Mouse (Mus musculus): ENCODE measurements around the gene Sox18. TPM values are rescaled to one million over a fixed set of nuclear protein-coding genes. Genes with fewer than 3 reads are reported as not detected.
A peak's percentile ranks its signal among the peaks of the same experiment; 100 is the strongest.

The Sox18 gene
- polyA plus RNA-seq, 1 experiment from 2014 or later = 65.2 TPM

DNA sequence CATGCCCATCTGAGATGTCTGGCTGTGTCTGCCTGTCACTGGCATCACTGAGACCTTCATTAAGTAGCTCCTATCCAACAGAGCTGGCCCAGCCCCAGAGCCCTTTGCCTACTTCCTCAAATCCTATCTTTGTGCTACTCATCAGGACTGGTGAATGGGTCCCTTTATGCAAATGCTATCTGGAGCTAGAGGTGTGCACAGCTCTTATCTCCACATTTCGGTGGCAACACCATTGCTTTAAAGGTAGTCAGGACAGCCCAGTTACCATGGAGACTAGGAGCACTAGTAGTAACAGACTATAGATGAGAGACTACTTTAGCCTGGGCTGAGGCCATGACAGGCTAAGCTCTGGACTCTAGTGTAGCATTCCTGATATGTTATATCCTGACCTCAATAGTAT lies 13.3 kb upstream of the Sox18 start:
- no peak overlapping the region for H3K27ac ChIP-seq (ENCODE audit: low read length)
- WGBS = 90% methylated on average over 1 of the region's 1 CpGs

DNA sequence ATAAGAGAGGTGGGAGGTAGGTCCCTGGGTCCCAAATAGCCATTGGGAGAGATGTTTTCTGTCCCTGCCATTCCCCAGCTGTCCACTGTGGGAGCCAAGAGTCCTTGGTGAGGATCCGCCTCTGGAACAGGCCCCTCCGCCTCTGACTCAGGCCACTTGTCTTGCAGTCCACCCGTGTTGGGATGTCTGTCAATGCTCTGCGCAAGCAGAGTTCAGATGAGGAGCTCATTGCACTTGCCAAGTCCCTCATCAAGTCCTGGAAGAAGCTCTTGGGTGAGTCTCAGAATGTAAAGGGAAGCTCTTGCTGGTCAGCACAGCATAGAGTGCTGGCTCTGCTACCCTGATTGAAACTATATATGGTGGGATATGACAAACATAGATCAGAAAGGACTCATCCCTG lies 11.9 kb upstream of the Sox18 start:
- no peak overlapping the region for H3K4me2 ChIP-seq (replicated peaks; ENCODE audit: low read depth, low read length)
- H3K4me1 ChIP-seq (ENCODE audit: insufficient read depth, low read length) = peaks cover 14% of the 10 kb centered on the region
- no peaks in the 10 kb centered on the region for H3K27me3 ChIP-seq (ENCODE audit: insufficient read depth, low read length)
- H3K4me3 ChIP-seq (ENCODE audit: low read length) = no peak overlapping the region
- no peak overlapping the region for H3K9ac ChIP-seq (replicated peaks; ENCODE audit: low read length)
- 62% methylated on average over 4 of the region's 4 CpGs for WGBS
- peaks cover 16% of the 10 kb centered on the region for H3K36me3 ChIP-seq (ENCODE audit: insufficient read depth, low read length)
- no peaks in the 10 kb centered on the region for H3K9me3 ChIP-seq (ENCODE audit: low read length)
- H3K27ac ChIP-seq (ENCODE audit: low read length) = no peak overlapping the region
- ATAC-seq (ENCODE audit: low FRiP score, low TSS enrichment) = no peak

More for the DNA sequence above, 13.3 kb upstream of the Sox18 start:
- Histone ChIP-seq H3K9ac (replicated peaks; ENCODE audit: low read length) (no peak overlapping the region), H3K4me2 (replicated peaks; ENCODE audit: low read depth, low read length) (no peak overlapping the region), H3K4me1 (ENCODE audit: insufficient read depth, low read length) (peaks cover 9% of the 10 kb centered on the region), H3K9me3 (ENCODE audit: low read length) (no peaks in the 10 kb centered on the region), H3K27me3 (ENCODE audit: insufficient read depth, low read length) (no peaks in the 10 kb centered on the region), H3K36me3 (ENCODE audit: insufficient read depth, low read length) (peaks cover 27% of the 10 kb centered on the region), H3K4me3 (ENCODE audit: low read length) (no peak overlapping the region)
- ATAC-seq (ENCODE audit: low FRiP score, low TSS enrichment) = no peak

DNA sequence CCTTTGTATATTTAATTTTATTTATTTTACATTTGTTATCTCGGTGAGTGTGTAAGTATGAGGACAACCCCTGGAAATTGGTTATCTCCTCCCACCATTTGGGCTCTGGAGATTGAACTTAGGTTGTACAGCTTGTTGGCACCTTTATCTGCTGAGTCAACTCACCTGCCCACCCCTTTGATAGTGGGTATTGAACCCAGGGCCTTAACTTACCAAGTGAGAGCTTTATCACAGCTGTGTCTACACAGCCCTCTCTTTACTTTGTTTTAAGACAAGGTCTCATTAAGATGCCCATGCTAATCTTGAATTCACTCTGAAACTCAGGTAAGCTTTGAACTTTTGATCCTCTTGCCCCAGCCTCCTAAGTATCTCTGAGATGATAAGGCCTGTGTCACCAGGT lies 10.5 kb upstream of the Sox18 start:
- H3K9me3 ChIP-seq (ENCODE audit: low read length) = no peaks in the 10 kb centered on the region
- no peaks in the 10 kb centered on the region for H3K27me3 ChIP-seq (ENCODE audit: insufficient read depth, low read length)
- ATAC-seq (ENCODE audit: low FRiP score, low TSS enrichment) = no peak
- no peak overlapping the region for H3K9ac ChIP-seq (replicated peaks; ENCODE audit: low read length)
- peaks cover 14% of the 10 kb centered on the region for H3K4me1 ChIP-seq (ENCODE audit: insufficient read depth, low read length)
- peaks cover 7% of the 10 kb centered on the region; the same call in 1 of the 2 replicates for H3K36me3 ChIP-seq (ENCODE audit: insufficient read depth, low read length)
- H3K27ac ChIP-seq (ENCODE audit: low read length) = no peak overlapping the region
- WGBS = 82% methylated on average over 1 of the region's 1 CpGs
- H3K4me3 ChIP-seq (ENCODE audit: low read length) = no peak overlapping the region
- no peak overlapping the region for H3K4me2 ChIP-seq (replicated peaks; ENCODE audit: low read depth, low read length)

DNA sequence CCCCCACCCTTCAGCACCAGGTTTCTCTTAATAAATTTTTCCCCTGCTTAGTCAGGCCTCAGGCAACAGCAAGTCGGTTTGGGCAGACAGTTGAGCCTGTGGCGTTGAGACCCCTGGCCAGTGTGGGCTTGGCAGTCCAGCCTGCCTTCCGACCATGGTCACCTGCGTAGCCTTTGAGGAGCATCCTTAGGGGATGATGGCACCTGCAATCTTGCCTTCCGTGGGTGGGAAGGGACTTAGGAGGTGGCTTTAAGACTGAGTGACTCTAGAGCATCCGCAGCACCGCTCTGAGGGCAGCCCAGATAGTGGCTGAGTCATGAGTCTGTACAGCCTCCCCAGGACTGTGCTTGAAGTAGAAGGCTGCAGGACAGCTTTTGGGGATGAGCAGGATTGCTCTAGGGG lies 9.3 kb upstream of the Sox18 start:
- Histone ChIP-seq H3K4me3 (ENCODE audit: low read length) (peak overlapping the region; percentile 66), H3K4me2 (replicated peaks; ENCODE audit: low read depth, low read length) (peak overlapping the region; percentile 85), H3K4me1 (ENCODE audit: insufficient read depth, low read length) (peaks cover 18% of the 10 kb centered on the region), H3K27me3 (ENCODE audit: insufficient read depth, low read length) (no peaks in the 10 kb centered on the region), H3K36me3 (ENCODE audit: insufficient read depth, low read length) (no peaks in the 10 kb centered on the region), H3K9me3 (ENCODE audit: low read length) (no peaks in the 10 kb centered on the region), H3K9ac (replicated peaks; ENCODE audit: low read length) (peak overlapping the region; percentile 84), H3K27ac (ENCODE audit: low read length) (no peak overlapping the region)
- ATAC-seq (ENCODE audit: low FRiP score, low TSS enrichment) = peak; percentile 37
- WGBS = 12% methylated on average over 7 of the region's 7 CpGs

DNA sequence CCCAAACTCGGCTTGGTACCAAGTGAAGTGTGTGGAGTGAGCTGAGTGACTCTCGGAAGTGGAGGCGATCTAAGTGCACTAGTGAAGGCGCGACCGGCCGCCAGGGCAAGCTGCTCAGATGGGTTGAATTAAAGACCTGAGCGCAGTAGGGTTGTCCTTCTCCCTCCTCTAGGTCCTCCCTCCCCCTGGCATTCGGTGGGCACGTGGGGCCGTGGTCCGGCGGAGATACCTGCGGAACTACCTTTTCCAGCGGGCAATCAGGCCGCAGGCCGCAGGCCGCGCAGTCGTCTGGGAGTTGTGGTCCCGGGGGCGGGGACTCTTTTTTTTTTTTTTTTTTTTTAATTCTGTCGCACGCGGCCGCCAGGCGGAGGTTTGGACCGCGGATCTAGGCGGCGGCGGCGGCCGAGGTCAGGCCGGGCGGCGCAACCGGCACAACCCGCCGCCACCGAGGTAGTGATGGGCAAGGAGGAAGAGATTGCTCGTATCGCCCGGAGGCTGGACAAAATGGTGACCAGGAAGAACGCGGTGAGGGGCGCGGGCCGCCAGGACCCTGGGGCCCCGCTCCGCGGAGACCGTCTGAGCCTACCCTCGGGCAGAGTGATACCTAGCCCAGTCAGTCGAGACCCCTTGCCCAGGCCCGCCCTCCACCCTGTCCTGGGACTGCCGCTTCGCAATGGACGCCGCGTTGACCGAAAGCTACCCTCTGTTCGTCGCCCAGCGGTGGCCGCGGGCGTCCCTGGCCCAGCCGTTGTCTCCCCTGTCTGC lies 8.7 kb upstream of the Sox18 start, which contains the start of gene Tcea2:
Gene Tcea2, plus strand, starts transcription at position 360 of the 765 bp plus-strand sequence.
- Histone ChIP-seq H3K27ac (ENCODE audit: low read length) (peak within 1 kb of the TSS; percentile 77; the same call in 1 of the 2 replicates), H3K9ac (replicated peaks; ENCODE audit: low read length) (peak within 1 kb of the TSS; percentile 84), H3K27me3 (ENCODE audit: insufficient read depth, low read length) (no peaks in the 10 kb centered on the region), H3K9me3 (ENCODE audit: low read length) (no peaks in the 10 kb centered on the region), H3K4me3 (ENCODE audit: low read length) (peak within 1 kb of the TSS; percentile 66), H3K4me2 (replicated peaks; ENCODE audit: low read depth, low read length) (peak within 1 kb of the TSS; percentile 85), H3K36me3 (ENCODE audit: insufficient read depth, low read length) (no peaks in the 10 kb centered on the region), H3K4me1 (ENCODE audit: insufficient read depth, low read length) (peaks cover 23% of the 10 kb centered on the region)
- peak; percentile 58 for ATAC-seq (ENCODE audit: low FRiP score, low TSS enrichment)
- under 1% methylated on average over 65 of the region's 69 CpGs for WGBS

DNA sequence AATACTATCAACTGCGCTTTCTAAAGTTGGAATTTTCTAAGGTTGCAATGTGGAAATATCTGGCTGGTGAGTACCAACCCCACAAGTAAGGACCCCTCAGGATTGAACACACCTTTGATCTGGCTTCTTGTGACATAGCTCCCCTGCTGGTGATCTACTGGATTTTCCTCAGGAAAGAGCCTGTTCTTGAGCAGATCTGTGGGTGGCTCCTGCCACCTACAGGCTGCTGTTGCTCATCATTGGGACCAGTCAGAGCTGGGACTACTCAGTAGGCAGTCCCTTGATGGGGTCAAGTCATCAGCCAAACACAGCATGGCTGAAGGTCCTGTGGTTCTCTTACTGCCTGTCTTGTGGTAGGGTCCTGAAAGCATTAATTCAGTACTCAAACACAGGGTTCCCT lies 7.3 kb upstream of the Sox18 start:
- H3K9ac ChIP-seq (replicated peaks; ENCODE audit: low read length) = no peak overlapping the region
- no peaks in the 10 kb centered on the region for H3K36me3 ChIP-seq (ENCODE audit: insufficient read depth, low read length)
- no peaks in the 10 kb centered on the region for H3K27me3 ChIP-seq (ENCODE audit: insufficient read depth, low read length)
- H3K4me3 ChIP-seq (ENCODE audit: low read length) = no peak overlapping the region
- no peaks in the 10 kb centered on the region for H3K9me3 ChIP-seq (ENCODE audit: low read length)
- ATAC-seq (ENCODE audit: low FRiP score, low TSS enrichment) = peak; percentile 77
- H3K27ac ChIP-seq (ENCODE audit: low read length) = no peak overlapping the region
- WGBS = 51% methylated on average over 1 of the region's 1 CpGs
- no peak overlapping the region for H3K4me2 ChIP-seq (replicated peaks; ENCODE audit: low read depth, low read length)
- peaks cover 27% of the 10 kb centered on the region for H3K4me1 ChIP-seq (ENCODE audit: insufficient read depth, low read length)

DNA sequence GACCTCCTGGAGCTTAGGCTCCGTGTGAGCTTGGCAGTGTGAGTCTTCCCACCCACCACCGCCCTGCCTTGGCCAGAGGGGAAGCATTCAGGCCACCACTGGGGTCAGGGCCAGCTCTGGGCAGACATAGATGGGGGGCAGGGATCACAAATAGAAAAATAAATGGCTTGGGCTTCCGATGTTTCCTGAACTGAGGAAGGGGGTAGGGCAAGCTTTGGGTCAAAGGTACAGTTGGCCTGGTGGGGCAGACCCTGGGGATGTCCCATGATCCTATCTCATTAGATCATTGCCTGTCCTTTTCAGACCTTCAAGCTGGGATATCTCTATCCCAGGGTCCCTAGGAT lies 6.3 kb upstream of the Sox18 start:
- 58% methylated on average over 3 of the region's 3 CpGs for WGBS
- H3K4me3 ChIP-seq (ENCODE audit: low read length) = no peak overlapping the region
- no peak overlapping the region for H3K4me2 ChIP-seq (replicated peaks; ENCODE audit: low read depth, low read length)
- H3K4me1 ChIP-seq (ENCODE audit: insufficient read depth, low read length) = peaks cover 27% of the 10 kb centered on the region
- ATAC-seq (ENCODE audit: low FRiP score, low TSS enrichment) = no peak
- H3K27me3 ChIP-seq (ENCODE audit: insufficient read depth, low read length) = peaks cover 7% of the 10 kb centered on the region
- peak overlapping the region; percentile 63 for H3K27ac ChIP-seq (ENCODE audit: low read length)
- H3K9me3 ChIP-seq (ENCODE audit: low read length) = no peaks in the 10 kb centered on the region
- H3K9ac ChIP-seq (replicated peaks; ENCODE audit: low read length) = 0 out of 2 replicates have a peak overlapping the region, but pooled peaks have one; percentile 22
- no peaks in the 10 kb centered on the region for H3K36me3 ChIP-seq (ENCODE audit: insufficient read depth, low read length)

DNA sequence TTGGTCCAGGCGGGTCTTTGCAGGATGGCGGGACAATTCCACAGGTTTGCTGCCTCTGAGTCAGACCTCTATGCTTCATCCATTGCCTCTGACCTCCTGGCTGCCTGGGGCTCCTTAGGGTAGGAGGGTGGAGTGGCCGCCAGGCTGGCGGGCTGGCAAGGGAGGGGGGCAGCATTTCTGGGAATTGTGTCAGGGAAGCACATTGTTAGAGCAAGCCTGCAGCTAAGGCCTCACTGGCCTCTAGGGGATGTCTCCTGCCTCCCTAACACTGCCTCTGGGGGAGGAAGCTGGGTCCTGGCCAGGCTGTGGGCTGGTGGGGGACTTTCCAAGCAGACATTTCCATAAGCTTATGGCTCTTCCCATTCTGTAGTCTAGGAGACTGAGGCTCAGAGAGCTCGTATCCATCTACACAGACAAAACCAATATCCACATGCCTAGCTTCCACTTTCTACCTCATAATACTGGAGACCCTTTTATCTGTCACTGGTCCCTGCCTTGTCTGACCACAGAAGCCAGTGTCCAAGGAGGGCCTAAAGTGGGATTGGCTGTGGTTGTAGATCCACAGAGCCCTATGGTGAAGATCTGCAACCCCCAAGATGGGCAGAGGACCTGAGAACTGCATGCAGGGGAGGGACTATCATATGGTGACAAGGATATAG lies 5.8 kb upstream of the Sox18 start:
- WGBS = 72% methylated on average over 5 of the region's 5 CpGs

DNA sequence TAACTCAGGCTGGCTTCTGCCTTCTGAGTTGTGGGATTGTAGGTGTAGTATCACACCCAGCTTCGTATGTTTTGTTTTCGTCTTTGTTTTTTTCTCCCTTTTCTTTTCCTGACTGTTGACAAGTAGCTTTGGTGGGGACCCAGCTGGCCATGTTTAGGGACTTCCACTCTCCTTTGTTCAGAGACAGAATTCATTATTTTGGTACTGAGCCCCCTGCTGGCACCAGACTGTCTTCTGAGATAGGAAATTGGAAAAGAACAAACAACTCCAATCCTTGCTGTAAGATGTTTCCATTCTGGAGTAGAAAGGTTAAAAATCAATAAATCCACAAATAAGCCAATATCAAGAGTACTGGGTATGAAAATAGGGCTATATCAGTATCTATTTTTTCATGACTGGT lies 5.0 kb upstream of the Sox18 start:
- Histone ChIP-seq H3K27me3 (ENCODE audit: insufficient read depth, low read length) (peaks cover 20% of the 10 kb centered on the region), H3K9me3 (ENCODE audit: low read length) (no peaks in the 10 kb centered on the region), H3K4me3 (ENCODE audit: low read length) (no peak overlapping the region), H3K36me3 (ENCODE audit: insufficient read depth, low read length) (no peaks in the 10 kb centered on the region), H3K4me2 (replicated peaks; ENCODE audit: low read depth, low read length) (no peak overlapping the region), H3K9ac (replicated peaks; ENCODE audit: low read length) (no peak overlapping the region), H3K4me1 (ENCODE audit: insufficient read depth, low read length) (peaks cover 28% of the 10 kb centered on the region), H3K27ac (ENCODE audit: low read length) (peak overlapping the region; percentile 63)
- WGBS = 62% methylated on average over 2 of the region's 2 CpGs
- no peak for ATAC-seq (ENCODE audit: low FRiP score, low TSS enrichment)

More for the DNA sequence above, 5.8 kb upstream of the Sox18 start:
- peaks cover 12% of the 10 kb centered on the region for H3K27me3 ChIP-seq (ENCODE audit: insufficient read depth, low read length)
- no peak overlapping the region for H3K4me2 ChIP-seq (replicated peaks; ENCODE audit: low read depth, low read length)
- no peak overlapping the region for H3K4me3 ChIP-seq (ENCODE audit: low read length)
- no peaks in the 10 kb centered on the region for H3K9me3 ChIP-seq (ENCODE audit: low read length)
- H3K36me3 ChIP-seq (ENCODE audit: insufficient read depth, low read length) = no peaks in the 10 kb centered on the region
- H3K4me1 ChIP-seq (ENCODE audit: insufficient read depth, low read length) = peaks cover 27% of the 10 kb centered on the region
- H3K9ac ChIP-seq (replicated peaks; ENCODE audit: low read length) = 0 out of 2 replicates have a peak overlapping the region, but pooled peaks have one; percentile 22
- H3K27ac ChIP-seq (ENCODE audit: low read length) = peak overlapping the region; percentile 63
- no peak for ATAC-seq (ENCODE audit: low FRiP score, low TSS enrichment)

DNA sequence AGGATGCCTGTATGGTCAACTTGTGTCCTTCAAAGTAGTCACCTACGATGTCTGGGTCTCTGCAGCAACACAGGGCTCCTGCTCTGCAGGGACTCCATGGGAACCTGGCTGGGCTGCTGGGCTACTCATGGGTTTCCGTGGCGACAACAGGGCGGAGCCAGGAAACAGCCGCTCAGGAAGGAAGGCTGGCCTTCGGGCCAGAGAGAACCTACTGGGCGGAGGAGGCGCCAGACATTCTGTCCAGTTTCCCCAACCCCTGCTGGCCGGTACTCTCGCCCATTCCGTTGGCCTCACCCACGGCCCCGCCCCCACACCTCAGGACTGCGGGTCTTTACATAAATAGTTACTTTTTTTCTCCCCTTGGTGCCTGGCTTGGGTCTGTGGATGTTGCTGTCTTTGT lies 4.0 kb upstream of the Sox18 start:
- Histone ChIP-seq H3K36me3 (ENCODE audit: insufficient read depth, low read length) (no peaks in the 10 kb centered on the region), H3K4me3 (ENCODE audit: low read length) (peak overlapping the region; percentile 27), H3K27me3 (ENCODE audit: insufficient read depth, low read length) (peaks cover 30% of the 10 kb centered on the region), H3K27ac (ENCODE audit: low read length) (peak overlapping the region; percentile 63; the same call in 1 of the 2 replicates), H3K4me2 (replicated peaks; ENCODE audit: low read depth, low read length) (peak overlapping the region; percentile 55), H3K9me3 (ENCODE audit: low read length) (no peaks in the 10 kb centered on the region), H3K4me1 (ENCODE audit: insufficient read depth, low read length) (peaks cover 27% of the 10 kb centered on the region), H3K9ac (replicated peaks; ENCODE audit: low read length) (peak overlapping the region; percentile 49; the same call in 1 of the 2 replicates)
- WGBS = 2% methylated on average over 14 of the region's 14 CpGs
- peak; percentile 34 for ATAC-seq (ENCODE audit: low FRiP score, low TSS enrichment)
